Mouse (Mus musculus) lung, postnatal 0 days (tissue): Measurements from ENCODE around the gene Prr7.

ENCODE experiments used
- CTCF ChIP-seq: IDR thresholded peaks from 2 replicates; pipeline ENCODE4 v1.5.1; 2016; ENCODE audit warnings: antibody characterized with exemption, mild to moderate bottlenecking
- EP300 ChIP-seq: IDR thresholded peaks from 2 replicates; pipeline ENCODE4 v1.6.1; 2016; ENCODE audit warnings: antibody characterized with exemption, mild to moderate bottlenecking, control low read depth

GRCm38 (mm10) chr13:55522730-55523129, 58.7 kb downstream of the Prr7 start:
- TF ChIP-seq EP300 (no peak), CTCF (no peak)
